22 mouse cellular contexts compared by ENCODE assay signal in genomic region chr16:90171416-90171815, GRCm38 (mm10). TPM values are rescaled to one million over a fixed set of nuclear protein-coding genes. Genes with fewer than 3 reads are reported as not detected.
DNase-seq lines count a peak whose midpoint lies in the region; ATAC-seq and TF ChIP-seq lines count a peak whose summit lies in the region.
"Had no signal": no experiment of that assay in that cellular context is flagged by ENCODE, and none has a peak within 500 bp of the region (broad histone marks: within the 10 kb centered on the region; RNA-seq: fewer than 3 reads in every experiment).

No protein-coding gene starts in this region.

- H3K27ac ChIP-seq in hindbrain, embryonic 14.5 days: no peak overlapping the region
- H3K27ac ChIP-seq in hindbrain, embryonic 10.5 days: no peak overlapping the region
- no peak overlapping the region for H3K27ac ChIP-seq in forebrain, embryonic 15.5 days (replicated peaks)
- H3K27ac ChIP-seq in midbrain, embryonic 15.5 days: peak overlapping the region; percentile 48; the same call in 1 of the 2 replicates
- H3K27ac ChIP-seq: embryonic facial prominence, embryonic 15.5 days; heart, adult 2 months; heart, embryonic 13.5 days; left cerebral cortex, adult 2 months; liver, embryonic 14.5 days; neural tube, embryonic 12.5 days had no signal

- H3K4me1 ChIP-seq in hindbrain, embryonic 14.5 days (replicated peaks; ENCODE audit: control insufficient read depth, insufficient read depth, low read length): 0 out of 2 replicates have a peak, but pooled peaks cover 9% of the 10 kb centered on the region
- peaks cover 13% of the 10 kb centered on the region for H3K4me1 ChIP-seq in hindbrain, embryonic 10.5 days (replicated peaks)
- H3K4me1 ChIP-seq in forebrain, embryonic 15.5 days: peaks cover 9% of the 10 kb centered on the region
- peaks cover 12% of the 10 kb centered on the region for H3K4me1 ChIP-seq in midbrain, embryonic 15.5 days
- H3K4me1 ChIP-seq: neural tube, embryonic 12.5 days had no signal

- H3K4me2 ChIP-seq in hindbrain, embryonic 14.5 days (replicated peaks): no peak overlapping the region
- no peak overlapping the region for H3K4me2 ChIP-seq in forebrain, embryonic 15.5 days (replicated peaks)
- peak overlapping the region; percentile 17; the same call in 1 of the 2 replicates for H3K4me2 ChIP-seq in midbrain, embryonic 15.5 days
- H3K4me2 ChIP-seq: embryonic facial prominence, embryonic 15.5 days; heart, embryonic 13.5 days; lung, embryonic 14.5 days; neural tube, embryonic 12.5 days had no signal

- H3K36me3 ChIP-seq in hindbrain, embryonic 14.5 days (replicated peaks; ENCODE audit: control insufficient read depth, insufficient read depth): no peaks in the 10 kb centered on the region
- H3K36me3 ChIP-seq in hindbrain, embryonic 10.5 days: no peaks in the 10 kb centered on the region
- H3K36me3 ChIP-seq in forebrain, embryonic 15.5 days: no peaks in the 10 kb centered on the region
- no peaks in the 10 kb centered on the region for H3K36me3 ChIP-seq in midbrain, embryonic 15.5 days (replicated peaks)
- H3K36me3 ChIP-seq: embryonic facial prominence, embryonic 15.5 days; heart, embryonic 13.5 days; neural tube, embryonic 12.5 days had no signal

- no peak for DNase-seq in hindbrain, embryonic 14.5 days (ENCODE audit: low spot score)
- DNase-seq in hindbrain, embryonic 10.5 days (ENCODE audit: low spot score): no peak
- peak; percentile 70 for DNase-seq in brain, embryonic 14.5 days (ENCODE audit: low read depth)
- no peak for DNase-seq in ovary, adult 18-20 months (ENCODE audit: low spot score)
- DNase-seq in gastrocnemius, postnatal 25 days: no peak
- DNase-seq: adrenal gland, postnatal 25 days; cerebellum, adult 9-10 months; gastrocnemius, postnatal 36 days; heart, adult 2 months; heart, postnatal 14 days; kidney, adult 18-20 months; kidney, postnatal 4 days; lung, embryonic 14.5 days; thymus, adult 18-20 months; thymus, postnatal 4 days had no signal

- TF ChIP-seq CTCF in brain, embryonic 14.5 days (IDR thresholded peaks at IDR 0.05; ENCODE audit: borderline replicate concordance, extremely low read depth, insufficient read depth, insufficient read length): no peak

- no peaks in the 10 kb centered on the region for H3K27me3 ChIP-seq in hindbrain, embryonic 14.5 days (ENCODE audit: control insufficient read depth, insufficient read depth, low read length)
- H3K27me3 ChIP-seq in hindbrain, embryonic 10.5 days (ENCODE audit: insufficient read depth, poor library complexity, severe bottlenecking): peaks cover 10% of the 10 kb centered on the region; the same call in 1 of the 2 replicates
- no peaks in the 10 kb centered on the region for H3K27me3 ChIP-seq in forebrain, embryonic 15.5 days
- no peaks in the 10 kb centered on the region for H3K27me3 ChIP-seq in midbrain, embryonic 15.5 days (replicated peaks)
- H3K27me3 ChIP-seq: embryonic facial prominence, embryonic 15.5 days; neural tube, embryonic 12.5 days had no signal

- no peak for TF ChIP-seq POLR2A in brain, embryonic 14.5 days (IDR thresholded peaks at IDR 0.05; ENCODE audit: borderline replicate concordance, extremely low read depth, insufficient read depth, insufficient read length, poor library complexity, severe bottlenecking)

- H3K4me3 ChIP-seq in hindbrain, embryonic 14.5 days (replicated peaks; ENCODE audit: low read length): no peak overlapping the region
- H3K4me3 ChIP-seq in hindbrain, embryonic 10.5 days: no peak overlapping the region
- no peak overlapping the region for H3K4me3 ChIP-seq in forebrain, embryonic 15.5 days
- H3K4me3 ChIP-seq in midbrain, embryonic 15.5 days: no peak overlapping the region
- H3K4me3 ChIP-seq: embryonic facial prominence, embryonic 15.5 days; heart, adult 2 months; heart, embryonic 13.5 days; left cerebral cortex, adult 2 months; neural tube, embryonic 12.5 days had no signal

- peak; percentile 69; the same call in 1 of the 2 replicates for ATAC-seq in hindbrain, embryonic 14.5 days (ENCODE audit: low FRiP score)
- ATAC-seq in forebrain, embryonic 15.5 days (replicated peaks): peak; percentile 49
- peak; percentile 70 for ATAC-seq in midbrain, embryonic 15.5 days (replicated peaks)

- WGBS in hindbrain, embryonic 14.5 days: 41% methylated on average over 8 of the region's 8 CpGs
- WGBS in hindbrain, embryonic 10.5 days: 67% methylated on average over 8 of the region's 8 CpGs
- 16% methylated on average over 8 of the region's 8 CpGs for WGBS in forebrain, embryonic 15.5 days
- WGBS in midbrain, embryonic 15.5 days: 16% methylated on average over 8 of the region's 8 CpGs

- H3K9ac ChIP-seq in hindbrain, embryonic 14.5 days: no peak overlapping the region
- H3K9ac ChIP-seq in forebrain, embryonic 15.5 days (replicated peaks): no peak overlapping the region
- H3K9ac ChIP-seq in midbrain, embryonic 15.5 days: no peak overlapping the region
- H3K9ac ChIP-seq: embryonic facial prominence, embryonic 15.5 days; heart, embryonic 13.5 days; liver, embryonic 14.5 days; lung, embryonic 14.5 days; neural tube, embryonic 12.5 days had no signal

- H3K9me3 ChIP-seq in hindbrain, embryonic 14.5 days (ENCODE audit: control insufficient read depth, low read length): no peaks in the 10 kb centered on the region
- no peaks in the 10 kb centered on the region for H3K9me3 ChIP-seq in hindbrain, embryonic 10.5 days
- H3K9me3 ChIP-seq in forebrain, embryonic 15.5 days: no peaks in the 10 kb centered on the region
- no peaks in the 10 kb centered on the region for H3K9me3 ChIP-seq in midbrain, embryonic 15.5 days
- H3K9me3 ChIP-seq: embryonic facial prominence, embryonic 15.5 days; heart, embryonic 13.5 days; neural tube, embryonic 12.5 days had no signal

RNA-seq across cellular contexts. Expression of gene Tiam1, which starts 27.8 kb away (rescaled TPM):
- 23.8 and 27.2 TPM in 2 replicates for polyA plus RNA-seq in hindbrain, embryonic 14.5 days (2014; fragmentation: Nextera tagmentation; extraction: Ambion mirVana)
- 19.4 and 19.7 TPM in 2 replicates for polyA plus RNA-seq in hindbrain, embryonic 10.5 days (2016; fragmentation: Nextera tagmentation; extraction: Ambion mirVana)
- 6.4 and 19.3 TPM in 2 replicates for polyA plus RNA-seq in brain, embryonic 14.5 days (2012; rRNA removed)
- polyA plus RNA-seq in forebrain, embryonic 15.5 days (2015; fragmentation: Nextera tagmentation; extraction: Ambion mirVana): 33.8 and 35.1 TPM in 2 replicates
- 26.3 and 30.8 TPM in 2 replicates for polyA plus RNA-seq in midbrain, embryonic 15.5 days (2015; fragmentation: Nextera tagmentation; extraction: Ambion mirVana)
- 1 to 10 TPM; 4.4 to 5.3 TPM for total RNA-seq in gastrocnemius, postnatal 25 days (2021)

RNA-seq across cellular contexts. Expression of gene Sod1, which starts 49.1 kb away (rescaled TPM):
- 980 and 1,077 TPM in 2 replicates for polyA plus RNA-seq in hindbrain, embryonic 14.5 days (2014; fragmentation: Nextera tagmentation; extraction: Ambion mirVana)
- 1,109 and 1,208 TPM in 2 replicates for polyA plus RNA-seq in hindbrain, embryonic 10.5 days (2016; fragmentation: Nextera tagmentation; extraction: Ambion mirVana)
- polyA plus RNA-seq in brain, embryonic 14.5 days (2012; rRNA removed): 511 and 557 TPM in 2 replicates
- 853 and 902 TPM in 2 replicates for polyA plus RNA-seq in forebrain, embryonic 15.5 days (2015; fragmentation: Nextera tagmentation; extraction: Ambion mirVana)
- polyA plus RNA-seq in midbrain, embryonic 15.5 days (2015; fragmentation: Nextera tagmentation; extraction: Ambion mirVana): 855 and 861 TPM in 2 replicates
- 100 to 1,000 TPM; 250 to 305 TPM for total RNA-seq in gastrocnemius, postnatal 25 days (2021)
